Mouse (Mus musculus): ENCODE measurements around the gene B3galnt1. TPM values are rescaled to one million over a fixed set of nuclear protein-coding genes. Genes with fewer than 3 reads are reported as not detected.

B3galnt1 gene
- polyA plus RNA-seq, 1 experiment from 2014 or later = 19.5 TPM

DNA sequence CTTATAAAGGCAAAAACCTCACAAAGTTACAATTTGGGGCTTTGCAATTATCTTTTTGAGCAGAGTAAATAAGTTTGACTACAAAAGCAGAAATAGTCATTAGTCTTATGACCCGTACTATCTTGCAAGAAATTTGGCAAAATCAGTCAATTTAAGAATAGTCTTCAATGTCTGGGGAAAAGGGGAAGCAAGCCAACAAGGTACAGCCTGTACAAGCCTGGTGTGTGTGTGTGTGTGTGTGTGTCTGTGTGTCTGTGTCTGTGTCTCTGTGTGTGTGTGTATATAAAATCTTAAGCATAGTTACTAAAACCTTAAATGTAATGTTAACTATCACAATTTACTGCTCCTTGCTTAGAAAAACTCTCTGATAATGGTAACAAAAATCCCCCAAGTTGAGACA lies 8.2 kb upstream of the B3galnt1 start:
- ATAC-seq (replicated peaks; ENCODE audit: extremely low read depth, insufficient read depth, low FRiP score) = no peak
- H3K4me1 ChIP-seq (ENCODE audit: control insufficient read depth, insufficient read depth, low read length) = no peaks in the 10 kb centered on the region

GRCm38 (mm10) chr3:69599166-69599500 lies 373 bp upstream of the B3galnt1 start:
- no peak for ATAC-seq (replicated peaks; ENCODE audit: extremely low read depth, insufficient read depth, low FRiP score)

More for the DNA sequence above, 8.2 kb upstream of the B3galnt1 start:
- Histone ChIP-seq H3K27me3 (ENCODE audit: control insufficient read depth, insufficient read depth, low read length) (no peaks in the 10 kb centered on the region), H3K9me3 (replicated peaks; ENCODE audit: control insufficient read depth, low read length) (no peaks in the 10 kb centered on the region), H3K4me3 (ENCODE audit: low read length) (no peak overlapping the region), H3K4me2 (ENCODE audit: low read depth, low read length) (no peak overlapping the region), H3K9ac (ENCODE audit: low read length) (no peak overlapping the region), H3K36me3 (ENCODE audit: control insufficient read depth, insufficient read depth) (no peaks in the 10 kb centered on the region), H3K27ac (ENCODE audit: low read length) (no peak overlapping the region)
- 76% methylated on average over 1 of the region's 1 CpGs for WGBS

DNA sequence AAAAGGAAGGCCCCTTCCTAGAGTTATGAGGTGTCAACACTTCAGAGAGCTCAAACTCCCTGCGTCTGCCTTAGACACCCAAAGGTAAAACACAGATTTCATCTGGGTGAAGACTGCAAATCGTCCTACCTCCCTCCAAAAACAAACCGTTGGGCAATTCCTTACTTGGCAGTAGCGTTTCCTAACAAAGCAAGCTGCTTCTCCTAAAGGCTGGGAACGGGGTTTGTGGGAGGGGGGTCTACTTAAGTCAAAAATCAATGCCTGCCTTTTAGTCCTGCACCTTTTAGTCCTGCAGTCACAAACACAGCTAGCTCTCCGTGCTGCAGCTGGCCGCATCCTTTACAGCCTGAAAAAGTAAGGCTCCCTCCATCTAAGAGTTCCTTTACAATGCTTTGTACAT lies 944 bp downstream of the B3galnt1 start:
- Histone ChIP-seq H3K4me1 (ENCODE audit: control insufficient read depth, insufficient read depth, low read length) (no peaks in the 10 kb centered on the region; the same call in 1 of the 2 replicates), H3K4me3 (ENCODE audit: low read length) (peak overlapping the region; percentile 76), H3K4me2 (ENCODE audit: low read depth, low read length) (peak overlapping the region; percentile 91), H3K9me3 (replicated peaks; ENCODE audit: control insufficient read depth, low read length) (no peaks in the 10 kb centered on the region), H3K36me3 (ENCODE audit: control insufficient read depth, insufficient read depth) (no peaks in the 10 kb centered on the region), H3K27ac (ENCODE audit: low read length) (no peak overlapping the region), H3K27me3 (ENCODE audit: control insufficient read depth, insufficient read depth, low read length) (0 out of 2 replicates have a peak, but pooled peaks cover 5% of the 10 kb centered on the region), H3K9ac (ENCODE audit: low read length) (peak overlapping the region; percentile 83)
- no peak for ATAC-seq (replicated peaks; ENCODE audit: extremely low read depth, insufficient read depth, low FRiP score)
- WGBS = 26% methylated on average over 7 of the region's 7 CpGs

More at GRCm38 (mm10) chr3:69599166-69599500, 373 bp upstream of the B3galnt1 start:
- 17% methylated on average over 5 of the region's 5 CpGs for WGBS
- Histone ChIP-seq H3K27me3 (ENCODE audit: control insufficient read depth, insufficient read depth, low read length) (0 out of 2 replicates have a peak, but pooled peaks cover 5% of the 10 kb centered on the region), H3K27ac (ENCODE audit: low read length) (no peak overlapping the region), H3K9me3 (replicated peaks; ENCODE audit: control insufficient read depth, low read length) (no peaks in the 10 kb centered on the region), H3K9ac (ENCODE audit: low read length) (peak overlapping the region; percentile 83; the same call in 1 of the 2 replicates), H3K4me3 (ENCODE audit: low read length) (peak overlapping the region; percentile 76), H3K4me1 (ENCODE audit: control insufficient read depth, insufficient read depth, low read length) (no peaks in the 10 kb centered on the region; the same call in 1 of the 2 replicates), H3K4me2 (ENCODE audit: low read depth, low read length) (peak overlapping the region; percentile 91), H3K36me3 (ENCODE audit: control insufficient read depth, insufficient read depth) (no peaks in the 10 kb centered on the region)

DNA sequence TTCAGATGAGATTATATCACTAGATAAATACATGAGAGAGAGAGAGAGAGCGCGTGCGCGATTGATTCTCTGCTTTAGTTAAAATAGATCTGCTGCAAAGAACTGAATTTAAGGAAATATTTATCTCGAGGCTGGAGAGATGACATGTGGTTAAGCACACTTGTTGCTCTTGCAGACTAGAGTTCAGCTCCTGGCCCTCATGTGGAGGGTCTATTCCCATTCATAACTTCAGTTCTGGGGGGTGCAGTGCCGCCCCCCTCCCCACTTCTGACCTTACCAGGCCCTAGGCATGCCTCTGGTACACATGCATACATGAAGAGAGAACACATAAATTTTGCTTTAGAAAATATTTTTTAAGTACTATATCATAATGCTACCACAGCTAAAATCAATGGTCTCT lies 1.5 kb downstream of the B3galnt1 start:
- Histone ChIP-seq H3K4me2 (ENCODE audit: low read depth, low read length) (no peak overlapping the region), H3K36me3 (ENCODE audit: control insufficient read depth, insufficient read depth) (no peaks in the 10 kb centered on the region), H3K27me3 (ENCODE audit: control insufficient read depth, insufficient read depth, low read length) (0 out of 2 replicates have a peak, but pooled peaks cover 5% of the 10 kb centered on the region), H3K4me1 (ENCODE audit: control insufficient read depth, insufficient read depth, low read length) (no peaks in the 10 kb centered on the region; the same call in 1 of the 2 replicates), H3K4me3 (ENCODE audit: low read length) (no peak overlapping the region), H3K27ac (ENCODE audit: low read length) (no peak overlapping the region), H3K9ac (ENCODE audit: low read length) (no peak overlapping the region), H3K9me3 (replicated peaks; ENCODE audit: control insufficient read depth, low read length) (no peaks in the 10 kb centered on the region)
- ATAC-seq (replicated peaks; ENCODE audit: extremely low read depth, insufficient read depth, low FRiP score) = no peak
- 92% methylated on average over 6 of the region's 6 CpGs for WGBS

GRCm38 (mm10) chr3:69596116-69596515 lies 2.6 kb downstream of the B3galnt1 start:
- 67% methylated on average over 3 of the region's 3 CpGs for WGBS
- ATAC-seq (replicated peaks; ENCODE audit: extremely low read depth, insufficient read depth, low FRiP score) = no peak
- Histone ChIP-seq H3K9ac (ENCODE audit: low read length) (no peak overlapping the region), H3K4me3 (ENCODE audit: low read length) (no peak overlapping the region), H3K9me3 (replicated peaks; ENCODE audit: control insufficient read depth, low read length) (no peaks in the 10 kb centered on the region), H3K36me3 (ENCODE audit: control insufficient read depth, insufficient read depth) (no peaks in the 10 kb centered on the region), H3K27ac (ENCODE audit: low read length) (no peak overlapping the region), H3K4me1 (ENCODE audit: control insufficient read depth, insufficient read depth, low read length) (no peaks in the 10 kb centered on the region; the same call in 1 of the 2 replicates), H3K27me3 (ENCODE audit: control insufficient read depth, insufficient read depth, low read length) (0 out of 2 replicates have a peak, but pooled peaks cover 5% of the 10 kb centered on the region), H3K4me2 (ENCODE audit: low read depth, low read length) (no peak overlapping the region)

- no peaks in the 10 kb centered on the region; the same call in 1 of the 2 replicates for H3K4me1 ChIP-seq (ENCODE audit: control insufficient read depth, insufficient read depth, low read length)
- no peak for ATAC-seq (replicated peaks; ENCODE audit: extremely low read depth, insufficient read depth, low FRiP score)
- WGBS = 61% methylated on average over 9 of the region's 9 CpGs
- no peak overlapping the region for H3K9ac ChIP-seq (ENCODE audit: low read length)
- H3K4me2 ChIP-seq (ENCODE audit: low read depth, low read length) = no peak overlapping the region
- no peak overlapping the region for H3K4me3 ChIP-seq (ENCODE audit: low read length)
- H3K27me3 ChIP-seq (ENCODE audit: control insufficient read depth, insufficient read depth, low read length) = 0 out of 2 replicates have a peak, but pooled peaks cover under 1% of the 10 kb centered on the region
- H3K36me3 ChIP-seq (ENCODE audit: control insufficient read depth, insufficient read depth) = no peaks in the 10 kb centered on the region
- 0 out of 2 replicates have a peak, but pooled peaks cover 5% of the 10 kb centered on the region for H3K9me3 ChIP-seq (replicated peaks; ENCODE audit: control insufficient read depth, low read length)
- no peak overlapping the region for H3K27ac ChIP-seq (ENCODE audit: low read length)
Measured at GRCm38 (mm10) chr3:69594071-69594470, 4.7 kb downstream of the B3galnt1 start.

- Histone ChIP-seq H3K27ac (ENCODE audit: low read length) (no peak overlapping the region), H3K4me1 (ENCODE audit: control insufficient read depth, insufficient read depth, low read length) (peaks cover 4% of the 10 kb centered on the region), H3K9ac (ENCODE audit: low read length) (no peak overlapping the region), H3K9me3 (replicated peaks; ENCODE audit: control insufficient read depth, low read length) (0 out of 2 replicates have a peak, but pooled peaks cover 5% of the 10 kb centered on the region), H3K4me2 (ENCODE audit: low read depth, low read length) (no peak overlapping the region), H3K4me3 (ENCODE audit: low read length) (no peak overlapping the region), H3K36me3 (ENCODE audit: control insufficient read depth, insufficient read depth) (no peaks in the 10 kb centered on the region), H3K27me3 (ENCODE audit: control insufficient read depth, insufficient read depth, low read length) (no peaks in the 10 kb centered on the region)
- WGBS = 86% methylated on average over 8 of the region's 8 CpGs
- ATAC-seq (replicated peaks; ENCODE audit: extremely low read depth, insufficient read depth, low FRiP score) = no peak
Measured at GRCm38 (mm10) chr3:69593426-69593825, 5.3 kb downstream of the B3galnt1 start.

DNA sequence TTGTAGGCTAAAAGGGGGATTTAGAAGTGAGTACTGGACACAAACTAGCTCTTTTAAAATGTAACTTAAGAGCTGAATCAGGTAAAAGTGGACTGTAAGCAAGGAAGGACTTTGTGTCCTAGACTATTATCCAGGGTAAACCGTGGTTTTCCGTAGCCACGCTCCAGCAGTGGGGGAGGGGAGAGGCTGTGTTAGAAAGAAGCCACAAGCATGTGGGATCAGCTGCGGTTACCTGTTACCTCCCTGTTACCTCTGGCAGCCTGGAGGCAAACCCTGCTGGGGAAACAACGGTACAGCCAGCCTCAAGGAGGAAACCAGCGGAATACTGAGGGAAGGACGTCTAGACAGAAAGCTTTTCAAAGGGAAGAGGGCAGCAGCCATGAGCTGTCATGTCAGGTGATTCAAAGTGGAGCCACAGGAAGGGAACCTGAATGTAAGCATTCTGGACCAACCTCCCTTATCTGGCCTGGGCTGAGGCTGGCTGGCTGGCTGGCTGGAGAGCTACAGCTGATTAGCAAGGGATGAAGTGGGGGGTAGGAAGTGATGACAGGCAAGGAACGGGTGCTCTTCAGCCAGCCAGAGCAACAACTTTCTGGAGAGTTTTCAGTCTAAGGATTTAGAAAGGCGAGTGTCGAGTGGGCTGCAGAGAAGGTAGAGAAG lies 10.5 kb downstream of the B3galnt1 start:
- no peak overlapping the region for H3K4me3 ChIP-seq (ENCODE audit: low read length)
- peak overlapping the region; percentile 44 for H3K4me2 ChIP-seq (ENCODE audit: low read depth, low read length)
- peak; percentile 86 for ATAC-seq (replicated peaks; ENCODE audit: extremely low read depth, insufficient read depth, low FRiP score)
- H3K27me3 ChIP-seq (ENCODE audit: control insufficient read depth, insufficient read depth, low read length) = no peaks in the 10 kb centered on the region
- peaks cover 10% of the 10 kb centered on the region for H3K4me1 ChIP-seq (ENCODE audit: control insufficient read depth, insufficient read depth, low read length)
- peak overlapping the region; percentile 20; the same call in 1 of the 2 replicates for H3K27ac ChIP-seq (ENCODE audit: low read length)
- H3K36me3 ChIP-seq (ENCODE audit: control insufficient read depth, insufficient read depth) = no peaks in the 10 kb centered on the region
- H3K9me3 ChIP-seq (replicated peaks; ENCODE audit: control insufficient read depth, low read length) = 0 out of 2 replicates have a peak, but pooled peaks cover 5% of the 10 kb centered on the region
- WGBS = 14% methylated on average over 10 of the region's 10 CpGs
- H3K9ac ChIP-seq (ENCODE audit: low read length) = no peak overlapping the region

- H3K36me3 ChIP-seq (ENCODE audit: control insufficient read depth, insufficient read depth) = 0 out of 2 replicates have a peak, but pooled peaks cover under 1% of the 10 kb centered on the region
- H3K4me1 ChIP-seq (ENCODE audit: control insufficient read depth, insufficient read depth, low read length) = peaks cover 10% of the 10 kb centered on the region
- no peak for ATAC-seq (replicated peaks; ENCODE audit: extremely low read depth, insufficient read depth, low FRiP score)
- H3K9me3 ChIP-seq (replicated peaks; ENCODE audit: control insufficient read depth, low read length) = no peaks in the 10 kb centered on the region
- no peaks in the 10 kb centered on the region for H3K27me3 ChIP-seq (ENCODE audit: control insufficient read depth, insufficient read depth, low read length)
- H3K9ac ChIP-seq (ENCODE audit: low read length) = no peak overlapping the region
- 85% methylated on average over 1 of the region's 1 CpGs for WGBS
- H3K4me3 ChIP-seq (ENCODE audit: low read length) = no peak overlapping the region
- no peak overlapping the region for H3K27ac ChIP-seq (ENCODE audit: low read length)
- no peak overlapping the region for H3K4me2 ChIP-seq (ENCODE audit: low read depth, low read length)
Measured at GRCm38 (mm10) chr3:69583798-69584197, 15.0 kb downstream of the B3galnt1 start.
